Comparison of ENCODE assay signal across 10 mouse cellular contexts in genomic region chr1:55161895-55162294, GRCm38 (mm10). TPM values are rescaled to one million over a fixed set of nuclear protein-coding genes. Genes with fewer than 3 reads are reported as not detected.
DNase-seq lines count a peak whose midpoint lies in the region; ATAC-seq and TF ChIP-seq lines count a peak whose summit lies in the region.
"Had no signal": no experiment of that assay in that cellular context is flagged by ENCODE, and none has a peak within 500 bp of the region (broad histone marks: within the 10 kb centered on the region; RNA-seq: fewer than 3 reads in every experiment).

No protein-coding gene starts in this region.

- TF ChIP-seq POLR2A in bone marrow, adult 2 months (IDR thresholded peaks at IDR 0.05; ENCODE audit: borderline replicate concordance, control insufficient read depth, low read depth, low read length) = no peak

- peaks cover under 1% of the 10 kb centered on the region; the same call in 1 of the 2 replicates for H3K36me3 ChIP-seq in hindbrain, postnatal 0 days (ENCODE audit: insufficient read depth, low read length)
- peaks cover 19% of the 10 kb centered on the region for H3K36me3 ChIP-seq in neural tube, embryonic 15.5 days

- H3K9ac ChIP-seq in hindbrain, postnatal 0 days (replicated peaks; ENCODE audit: low read length) = no peak overlapping the region
- H3K9ac ChIP-seq in neural tube, embryonic 15.5 days (replicated peaks) = no peak overlapping the region
- H3K9ac ChIP-seq: limb, embryonic 12.5 days; stomach, embryonic 15.5 days had no signal

- H3K4me3 ChIP-seq in bone marrow, adult 2 months (replicated peaks; ENCODE audit: control insufficient read depth, low read depth, low read length) = no peak overlapping the region
- no peak overlapping the region for H3K4me3 ChIP-seq in hindbrain, postnatal 0 days (ENCODE audit: low read length)
- H3K4me3 ChIP-seq in neural tube, embryonic 15.5 days (replicated peaks) = no peak overlapping the region
- H3K4me3 ChIP-seq: limb, embryonic 12.5 days; stomach, embryonic 15.5 days had no signal

- no peak overlapping the region for H3K27ac ChIP-seq in bone marrow, adult 2 months (ENCODE audit: control insufficient read depth, insufficient read depth, low read depth, low read length, poor library complexity)
- H3K27ac ChIP-seq in hindbrain, postnatal 0 days = peak overlapping the region; percentile 67
- peak overlapping the region; percentile 64; the same call in 1 of the 2 replicates for H3K27ac ChIP-seq in neural tube, embryonic 15.5 days (replicated peaks)
- H3K27ac ChIP-seq: limb, embryonic 12.5 days; stomach, embryonic 15.5 days had no signal

- TF ChIP-seq CTCF in bone marrow, adult 2 months (IDR thresholded peaks at IDR 0.05; ENCODE audit: control insufficient read depth, insufficient read depth, low read length) = peak; percentile 58
- TF ChIP-seq CTCF in hindbrain, postnatal 0 days (IDR thresholded peaks at IDR 0.05; ENCODE audit: low read depth) = peak; percentile 44

- intact Hi-C loops in heart, postnatal 25 days (cut with DNase I) = no loop called here
- intact Hi-C loops in heart, postnatal 36 days (cut with DNase I) = no loop called here

- peak; percentile 82 for DNase-seq in heart, adult 11 months
- DNase-seq in heart, postnatal 25 days (ENCODE audit: low spot score) = no peak
- DNase-seq in B cell, adult 2 months = peak; percentile 36 to 39
- peak; percentile 50 for DNase-seq in hindbrain, postnatal 0 days (ENCODE audit: low spot score)
- DNase-seq in urinary bladder, adult 18-20 months (ENCODE audit: low spot score in 2 of 2) = no peak
- no peak for DNase-seq in heart, postnatal 36 days

- peak; percentile 69 for ATAC-seq in hindbrain, postnatal 0 days
- no peak; the same call in 1 of the 2 replicates for ATAC-seq in neural tube, embryonic 15.5 days (ENCODE audit: low FRiP score)

- H3K9me3 ChIP-seq in hindbrain, postnatal 0 days (ENCODE audit: low read length) = no peaks in the 10 kb centered on the region
- no peaks in the 10 kb centered on the region for H3K9me3 ChIP-seq in neural tube, embryonic 15.5 days (replicated peaks)
- H3K9me3 ChIP-seq: limb, embryonic 12.5 days; stomach, embryonic 15.5 days had no signal

- whole genome bisulfite sequencing in bone marrow, adult 2 months = 75% methylated on average over 7 of the region's 7 CpGs
- 66% methylated on average over 7 of the region's 7 CpGs for WGBS in hindbrain, postnatal 0 days
- WGBS in neural tube, embryonic 15.5 days = 74% methylated on average over 7 of the region's 7 CpGs

- H3K4me2 ChIP-seq in hindbrain, postnatal 0 days (ENCODE audit: low read depth, low read length) = no peak overlapping the region
- H3K4me2 ChIP-seq in neural tube, embryonic 15.5 days = no peak overlapping the region
- H3K4me2 ChIP-seq: limb, embryonic 12.5 days; stomach, embryonic 15.5 days had no signal

- no peaks in the 10 kb centered on the region for H3K4me1 ChIP-seq in bone marrow, adult 2 months (ENCODE audit: control insufficient read depth, insufficient read depth, low read length)
- H3K4me1 ChIP-seq in hindbrain, postnatal 0 days (ENCODE audit: insufficient read depth, low read length) = no peaks in the 10 kb centered on the region
- no peaks in the 10 kb centered on the region for H3K4me1 ChIP-seq in neural tube, embryonic 15.5 days
- H3K4me1 ChIP-seq: limb, embryonic 12.5 days; stomach, embryonic 15.5 days had no signal

- H3K27me3 ChIP-seq in hindbrain, postnatal 0 days (ENCODE audit: insufficient read depth, low read length) = no peaks in the 10 kb centered on the region
- no peaks in the 10 kb centered on the region for H3K27me3 ChIP-seq in neural tube, embryonic 15.5 days (replicated peaks)
- H3K27me3 ChIP-seq: limb, embryonic 12.5 days; stomach, embryonic 15.5 days had no signal

RNA-seq across cellular contexts. Expression of gene Mob4, which starts 30.9 kb away (rescaled TPM):
- total RNA-seq in heart, postnatal 25 days (2021) = 10 to 100 TPM; 32.5 to 34.4 TPM
- polyA plus RNA-seq in bone marrow, adult 2 months (2011; ENCODE audit: insufficient read depth, insufficient read length, low replicate concordance, missing spikeins) = 15.2 and 20.8 TPM in 2 replicates
- total RNA-seq in hindbrain, postnatal 0 days (2014; rRNA removed) = 53.6 and 62.9 TPM in 2 replicates
- 141 and 146 TPM in 2 replicates for polyA plus RNA-seq in hindbrain, postnatal 0 days (2015; fragmentation: Nextera tagmentation; extraction: Ambion mirVana)
- 168 and 169 TPM in 2 replicates for polyA plus RNA-seq in neural tube, embryonic 15.5 days (2015; fragmentation: Nextera tagmentation; extraction: Ambion mirVana)
- 10 to 100 TPM; 30.3 to 35.4 TPM for total RNA-seq in heart, postnatal 36 days (2021)

Comparison
In these comparisons a context has a peak if more than half of its experiments do, and no peak if none do; other contexts are left out.
1. DNase-seq: peak in heart, adult 11 months (single experiment), B cell, adult 2 months (2 of 2) and hindbrain, postnatal 0 days (single experiment); none in heart, postnatal 25 days (single experiment), urinary bladder, adult 18-20 months (0 of 2) and heart, postnatal 36 days (0 of 2).